Mouse (Mus musculus): ENCODE measurements around the gene Mdm1. TPM values are rescaled to one million over a fixed set of nuclear protein-coding genes. Genes with fewer than 3 reads are reported as not detected.

Gene Mdm1
- polyA plus RNA-seq, 1 experiment from 2014 or later, result 32.2 TPM

GRCm38 (mm10) chr10:118114271-118114670 is 27.3 kb upstream of the Mdm1 start:
- no peak for ATAC-seq (ENCODE audit: low FRiP score, low TSS enrichment)
- H3K4me1 ChIP-seq (ENCODE audit: control insufficient read depth, insufficient read depth, low read length), result peaks cover 3% of the 10 kb centered on the region; the same call in 1 of the 2 replicates
- no peak overlapping the region for H3K9ac ChIP-seq (ENCODE audit: low read depth, low read length)
- H3K27ac ChIP-seq (ENCODE audit: low read depth, low read length), result no peak overlapping the region
- H3K27me3 ChIP-seq (ENCODE audit: control insufficient read depth, insufficient read depth, low read length), result 0 out of 2 replicates have a peak, but pooled peaks cover 6% of the 10 kb centered on the region
- no peaks in the 10 kb centered on the region for H3K36me3 ChIP-seq (ENCODE audit: control insufficient read depth, insufficient read depth, low read length)
- WGBS, result 92% methylated on average over 1 of the region's 1 CpGs
- no peak overlapping the region for H3K4me3 ChIP-seq (ENCODE audit: low read length)
- no peak overlapping the region for H3K4me2 ChIP-seq (replicated peaks; ENCODE audit: low read depth, low read length)
- H3K9me3 ChIP-seq (ENCODE audit: control insufficient read depth, low read length), result no peaks in the 10 kb centered on the region

- no peak for ATAC-seq (ENCODE audit: low FRiP score, low TSS enrichment)
- Histone ChIP-seq H3K4me2 (replicated peaks; ENCODE audit: low read depth, low read length) (no peak overlapping the region), H3K9ac (ENCODE audit: low read depth, low read length) (no peak overlapping the region), H3K9me3 (ENCODE audit: control insufficient read depth, low read length) (no peaks in the 10 kb centered on the region), H3K27me3 (ENCODE audit: control insufficient read depth, insufficient read depth, low read length) (0 out of 2 replicates have a peak, but pooled peaks cover 6% of the 10 kb centered on the region), H3K27ac (ENCODE audit: low read depth, low read length) (no peak overlapping the region), H3K36me3 (ENCODE audit: control insufficient read depth, insufficient read depth, low read length) (no peaks in the 10 kb centered on the region), H3K4me3 (ENCODE audit: low read length) (no peak overlapping the region), H3K4me1 (ENCODE audit: control insufficient read depth, insufficient read depth, low read length) (no peaks in the 10 kb centered on the region)
- WGBS, result 97% methylated on average over 2 of the region's 2 CpGs
These were observed 25.2 kb upstream of the Mdm1 start for GRCm38 (mm10) chr10:118116456-118116855.

GRCm38 (mm10) chr10:118121047-118121936 is 20.3 kb upstream of the Mdm1 start:
- no peaks in the 10 kb centered on the region for H3K27me3 ChIP-seq (ENCODE audit: control insufficient read depth, insufficient read depth, low read length)
- no peak overlapping the region for H3K4me3 ChIP-seq (ENCODE audit: low read length)
- WGBS, result 59% methylated on average over 25 of the region's 25 CpGs
- ATAC-seq (ENCODE audit: low FRiP score, low TSS enrichment), result no peak
- H3K4me2 ChIP-seq (replicated peaks; ENCODE audit: low read depth, low read length), result no peak overlapping the region
- no peak overlapping the region for H3K27ac ChIP-seq (ENCODE audit: low read depth, low read length)
- no peaks in the 10 kb centered on the region for H3K36me3 ChIP-seq (ENCODE audit: control insufficient read depth, insufficient read depth, low read length)
- no peaks in the 10 kb centered on the region for H3K4me1 ChIP-seq (ENCODE audit: control insufficient read depth, insufficient read depth, low read length)
- H3K9ac ChIP-seq (ENCODE audit: low read depth, low read length), result no peak overlapping the region
- H3K9me3 ChIP-seq (ENCODE audit: control insufficient read depth, low read length), result peaks cover 2% of the 10 kb centered on the region; the same call in 1 of the 2 replicates

GRCm38 (mm10) chr10:118121937-118122285 is 19.7 kb upstream of the Mdm1 start:
- no peak overlapping the region for H3K9ac ChIP-seq (ENCODE audit: low read depth, low read length)
- peaks cover 2% of the 10 kb centered on the region; the same call in 1 of the 2 replicates for H3K9me3 ChIP-seq (ENCODE audit: control insufficient read depth, low read length)
- no peaks in the 10 kb centered on the region for H3K27me3 ChIP-seq (ENCODE audit: control insufficient read depth, insufficient read depth, low read length)
- no peaks in the 10 kb centered on the region for H3K36me3 ChIP-seq (ENCODE audit: control insufficient read depth, insufficient read depth, low read length)
- H3K4me3 ChIP-seq (ENCODE audit: low read length), result no peak overlapping the region
- no peak overlapping the region for H3K4me2 ChIP-seq (replicated peaks; ENCODE audit: low read depth, low read length)
- H3K27ac ChIP-seq (ENCODE audit: low read depth, low read length), result no peak overlapping the region
- 53% methylated on average over 13 of the region's 13 CpGs for WGBS
- no peak for ATAC-seq (ENCODE audit: low FRiP score, low TSS enrichment)
- no peaks in the 10 kb centered on the region for H3K4me1 ChIP-seq (ENCODE audit: control insufficient read depth, insufficient read depth, low read length)

GRCm38 (mm10) chr10:118122441-118123162 is 19.0 kb upstream of the Mdm1 start:
- peaks cover 2% of the 10 kb centered on the region; the same call in 1 of the 2 replicates for H3K9me3 ChIP-seq (ENCODE audit: control insufficient read depth, low read length)
- H3K36me3 ChIP-seq (ENCODE audit: control insufficient read depth, insufficient read depth, low read length), result no peaks in the 10 kb centered on the region
- H3K4me3 ChIP-seq (ENCODE audit: low read length), result no peak overlapping the region
- H3K4me2 ChIP-seq (replicated peaks; ENCODE audit: low read depth, low read length), result no peak overlapping the region
- ATAC-seq (ENCODE audit: low FRiP score, low TSS enrichment), result no peak
- H3K4me1 ChIP-seq (ENCODE audit: control insufficient read depth, insufficient read depth, low read length), result no peaks in the 10 kb centered on the region
- H3K27ac ChIP-seq (ENCODE audit: low read depth, low read length), result no peak overlapping the region
- WGBS, result 93% methylated on average over 11 of the region's 11 CpGs
- H3K9ac ChIP-seq (ENCODE audit: low read depth, low read length), result no peak overlapping the region
- no peaks in the 10 kb centered on the region for H3K27me3 ChIP-seq (ENCODE audit: control insufficient read depth, insufficient read depth, low read length)

GRCm38 (mm10) chr10:118125236-118125635 is 16.4 kb upstream of the Mdm1 start:
- Histone ChIP-seq H3K27ac (ENCODE audit: low read depth, low read length) (no peak overlapping the region), H3K36me3 (ENCODE audit: control insufficient read depth, insufficient read depth, low read length) (no peaks in the 10 kb centered on the region), H3K4me2 (replicated peaks; ENCODE audit: low read depth, low read length) (no peak overlapping the region), H3K4me3 (ENCODE audit: low read length) (no peak overlapping the region), H3K9ac (ENCODE audit: low read depth, low read length) (no peak overlapping the region), H3K27me3 (ENCODE audit: control insufficient read depth, insufficient read depth, low read length) (peaks cover 13% of the 10 kb centered on the region), H3K4me1 (ENCODE audit: control insufficient read depth, insufficient read depth, low read length) (no peaks in the 10 kb centered on the region), H3K9me3 (ENCODE audit: control insufficient read depth, low read length) (peaks cover 2% of the 10 kb centered on the region; the same call in 1 of the 2 replicates)
- WGBS, result 93% methylated on average over 7 of the region's 7 CpGs
- ATAC-seq (ENCODE audit: low FRiP score, low TSS enrichment), result no peak

- Histone ChIP-seq H3K4me2 (replicated peaks; ENCODE audit: low read depth, low read length) (no peak overlapping the region), H3K9ac (ENCODE audit: low read depth, low read length) (no peak overlapping the region), H3K9me3 (ENCODE audit: control insufficient read depth, low read length) (peaks cover 2% of the 10 kb centered on the region; the same call in 1 of the 2 replicates), H3K27me3 (ENCODE audit: control insufficient read depth, insufficient read depth, low read length) (peaks cover 14% of the 10 kb centered on the region), H3K27ac (ENCODE audit: low read depth, low read length) (no peak overlapping the region), H3K4me1 (ENCODE audit: control insufficient read depth, insufficient read depth, low read length) (no peaks in the 10 kb centered on the region), H3K4me3 (ENCODE audit: low read length) (no peak overlapping the region), H3K36me3 (ENCODE audit: control insufficient read depth, insufficient read depth, low read length) (no peaks in the 10 kb centered on the region)
- no peak for ATAC-seq (ENCODE audit: low FRiP score, low TSS enrichment)
- 81% methylated on average over 25 of the region's 25 CpGs for WGBS
These were observed 15.7 kb upstream of the Mdm1 start for GRCm38 (mm10) chr10:118125776-118126445.

GRCm38 (mm10) chr10:118129001-118129682 is 12.5 kb upstream of the Mdm1 start:
- 53% methylated on average over 20 of the region's 20 CpGs for WGBS
- H3K36me3 ChIP-seq (ENCODE audit: control insufficient read depth, insufficient read depth, low read length), result no peaks in the 10 kb centered on the region

More at GRCm38 (mm10) chr10:118129001-118129682, 12.5 kb upstream of the Mdm1 start:
- Histone ChIP-seq H3K4me2 (replicated peaks; ENCODE audit: low read depth, low read length) (no peak overlapping the region), H3K4me1 (ENCODE audit: control insufficient read depth, insufficient read depth, low read length) (no peaks in the 10 kb centered on the region), H3K27ac (ENCODE audit: low read depth, low read length) (no peak overlapping the region), H3K9ac (ENCODE audit: low read depth, low read length) (no peak overlapping the region), H3K27me3 (ENCODE audit: control insufficient read depth, insufficient read depth, low read length) (peaks cover 14% of the 10 kb centered on the region), H3K9me3 (ENCODE audit: control insufficient read depth, low read length) (peaks cover 2% of the 10 kb centered on the region; the same call in 1 of the 2 replicates), H3K4me3 (ENCODE audit: low read length) (no peak overlapping the region)
- ATAC-seq (ENCODE audit: low FRiP score, low TSS enrichment), result no peak

Measured in kidney, embryonic 14.5 days (tissue).